Mouse (Mus musculus) bone marrow, adult 2 months (tissue): ENCODE results near the gene Pard3b.

Experiments
- CTCF ChIP-seq: fragments of 200-500 bp; IDR thresholded peaks from 2 replicates; pipeline ENCODE4 v1.5.1; 2011; ENCODE audit warnings: low read length, control low read depth; ENCODE audit not compliant: control insufficient read depth, insufficient read depth
- POLR2A ChIP-seq: fragments of 200-500 bp; IDR thresholded peaks from 2 replicates; pipeline ENCODE4 v1.6.1; 2011; ENCODE audit warnings: low read depth, mild to moderate bottlenecking, control low read depth, low read length, borderline replicate concordance; ENCODE audit not compliant: control insufficient read depth

- no peak for TF ChIP-seq CTCF
- no peak for TF ChIP-seq POLR2A
These were observed 403.1 kb downstream of the Pard3b start for GRCm38 (mm10) chr1:62041718-62042117.
